Mouse (Mus musculus) bone marrow macrophage, adult 2 months (primary cell): ENCODE measurements around the gene Usp10.

ENCODE experiments used
- CTCF ChIP-seq: IDR thresholded peaks from 2 replicates; pipeline ENCODE4 v1.5.1; 2012; ENCODE audit warnings: low read depth, mild to moderate bottlenecking, low read length, moderate library complexity
- POLR2A ChIP-seq: IDR thresholded peaks from 2 replicates; pipeline ENCODE4 v1.6.1; 2012; ENCODE audit warnings: mild to moderate bottlenecking, low read depth, low read length, borderline replicate concordance

GRCm38 (mm10) chr8:119926474-119926873 is 16.3 kb downstream of the Usp10 start:
- peak; percentile 36; the same call in 1 of the 2 replicates for TF ChIP-seq CTCF
- TF ChIP-seq POLR2A = no peak
